Mouse (Mus musculus) bone marrow, adult 2 months (tissue): ENCODE measurements at regions not wholly inside any gene's neighbourhood (a gene's known extent, or its start where the extent isn't known, plus 50 kb on each side); places are given as distances from the start of the nearest gene placed in this dataset.

Experiments used
- CTCF ChIP-seq: fragments of 200-500 bp; IDR thresholded peaks from 2 replicates; pipeline ENCODE4 v1.5.1; 2011; ENCODE audit warnings: low read length, control low read depth; ENCODE audit not compliant: control insufficient read depth, insufficient read depth
- POLR2A ChIP-seq: fragments of 200-500 bp; IDR thresholded peaks from 2 replicates; pipeline ENCODE4 v1.6.1; 2011; ENCODE audit warnings: low read depth, mild to moderate bottlenecking, control low read depth, low read length, borderline replicate concordance; ENCODE audit not compliant: control insufficient read depth

GRCm38 (mm10) chr12:77836231-77836630 lies 357.8 kb upstream of the Gm6657 start:
- no peak for TF ChIP-seq POLR2A
- no peak for TF ChIP-seq CTCF
